Mouse (Mus musculus) induced T-regulatory cell, adult 2 months (primary cell): Measurements from ENCODE around the gene Atp2b1.
"Not testable (repeated sequence)": the region's sequence is repeated elsewhere in the genome, so short reads cannot be mapped to it uniquely, and the experiment has no call there.

Experiments
- DNase-seq: peaks from one replicate; pipeline ENCODE4 v3.0.0-alpha.2; 2012; ENCODE audit warnings: low read depth

Atp2b1 gene

GRCm38 (mm10) chr10:98962092-98962491 is 47.9 kb downstream of the Atp2b1 start:
- peak; percentile 53 for DNase-seq

- DNase-seq, result no peak
These were observed 52.4 kb downstream of the Atp2b1 start for GRCm38 (mm10) chr10:98966407-98967215.

GRCm38 (mm10) chr10:98967240-98967891 is 53.2 kb downstream of the Atp2b1 start:
- no peak for DNase-seq

GRCm38 (mm10) chr10:98970917-98971316 is 56.7 kb downstream of the Atp2b1 start:
- no peak for DNase-seq

- no peak for DNase-seq
These were observed 58.2 kb downstream of the Atp2b1 start for GRCm38 (mm10) chr10:98972359-98972758.

GRCm38 (mm10) chr10:98972912-98973605 is 58.9 kb downstream of the Atp2b1 start:
- no peak for DNase-seq

GRCm38 (mm10) chr10:98974645-98975044 is 60.4 kb downstream of the Atp2b1 start:
- DNase-seq, result no peak

- no peak for DNase-seq
These were observed 61.4 kb downstream of the Atp2b1 start for GRCm38 (mm10) chr10:98975611-98976010.

GRCm38 (mm10) chr10:98976877-98977494 is 62.8 kb downstream of the Atp2b1 start:
- no peak for DNase-seq

- DNase-seq, result no peak
These were observed 64.6 kb downstream of the Atp2b1 start for GRCm38 (mm10) chr10:98978766-98979165.

GRCm38 (mm10) chr10:98979296-98979695 is 65.1 kb downstream of the Atp2b1 start:
- no peak for DNase-seq

- DNase-seq, result no peak
These were observed 65.7 kb downstream of the Atp2b1 start for GRCm38 (mm10) chr10:98979951-98980350.

- no peak for DNase-seq
These were observed 77.8 kb downstream of the Atp2b1 start for GRCm38 (mm10) chr10:98991964-98992363.

- DNase-seq, result no peak
These were observed 79.0 kb downstream of the Atp2b1 start for GRCm38 (mm10) chr10:98993186-98993585.

GRCm38 (mm10) chr10:98995016-98995747 is 81.0 kb downstream of the Atp2b1 start:
- not testable (repeated sequence) for DNase-seq

GRCm38 (mm10) chr10:99004866-99005265 is 90.7 kb downstream of the Atp2b1 start:
- DNase-seq, result no peak

GRCm38 (mm10) chr10:99011084-99011483 is 96.9 kb downstream of the Atp2b1 start:
- DNase-seq, result no peak

GRCm38 (mm10) chr10:99012086-99012485 is 97.9 kb downstream of the Atp2b1 start:
- DNase-seq, result no peak

- no peak for DNase-seq
These were observed 100.5 kb downstream of the Atp2b1 start for GRCm38 (mm10) chr10:99014737-99015136.

GRCm38 (mm10) chr10:99016996-99017395 is 102.8 kb downstream of the Atp2b1 start:
- DNase-seq, result no peak

- DNase-seq, result no peak
These were observed 113.3 kb downstream of the Atp2b1 start for GRCm38 (mm10) chr10:99027462-99027861.

- DNase-seq, result no peak
These were observed 115.6 kb downstream of the Atp2b1 start for GRCm38 (mm10) chr10:99029844-99030243.
